Mouse (Mus musculus): ENCODE measurements around the gene Zfp787.

Zfp787 gene

DNA sequence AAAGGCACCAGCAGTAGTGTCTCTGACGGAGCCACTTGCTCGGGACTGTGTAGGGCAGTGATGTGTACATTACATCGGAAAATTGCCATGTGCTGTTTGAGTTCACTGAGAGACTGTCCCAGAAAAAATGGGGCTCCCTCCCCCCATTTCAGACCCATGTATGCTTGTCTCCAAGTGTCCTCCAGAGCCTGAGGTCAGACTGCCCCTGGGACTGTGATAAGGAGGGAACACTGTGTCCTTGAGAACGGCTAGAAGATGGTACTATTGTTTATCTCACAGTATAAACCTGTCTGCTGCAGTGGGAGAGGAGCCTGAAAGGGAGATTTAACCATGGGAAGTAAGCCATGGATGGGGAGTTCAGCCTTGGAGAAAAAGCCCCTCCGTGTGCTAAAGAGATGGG is 8.9 kb upstream of the Zfp787 start:
- no peak for DNase-seq (ENCODE audit: low read depth, low spot score)

DNA sequence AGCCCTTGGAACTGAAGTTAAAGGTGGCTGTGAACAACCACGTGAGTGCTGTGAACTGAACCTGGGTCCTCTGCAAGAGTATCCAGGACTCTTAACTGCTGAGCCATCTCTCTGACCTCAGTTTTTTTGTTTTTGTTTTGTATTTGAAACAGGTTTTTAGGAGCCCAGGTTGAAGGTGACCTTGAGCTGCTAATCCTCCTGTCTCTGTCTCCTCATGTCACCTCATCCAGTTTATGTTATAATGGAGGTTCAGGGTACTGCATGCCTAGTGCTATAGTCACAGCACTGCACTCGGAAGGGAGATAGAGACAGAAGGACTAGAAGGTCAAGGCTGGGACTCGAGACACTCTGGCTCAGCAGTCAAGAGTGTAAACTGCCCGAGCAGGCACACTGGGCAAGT is 6.4 kb upstream of the Zfp787 start:
- no peak for DNase-seq (ENCODE audit: low read depth, low spot score)

DNA sequence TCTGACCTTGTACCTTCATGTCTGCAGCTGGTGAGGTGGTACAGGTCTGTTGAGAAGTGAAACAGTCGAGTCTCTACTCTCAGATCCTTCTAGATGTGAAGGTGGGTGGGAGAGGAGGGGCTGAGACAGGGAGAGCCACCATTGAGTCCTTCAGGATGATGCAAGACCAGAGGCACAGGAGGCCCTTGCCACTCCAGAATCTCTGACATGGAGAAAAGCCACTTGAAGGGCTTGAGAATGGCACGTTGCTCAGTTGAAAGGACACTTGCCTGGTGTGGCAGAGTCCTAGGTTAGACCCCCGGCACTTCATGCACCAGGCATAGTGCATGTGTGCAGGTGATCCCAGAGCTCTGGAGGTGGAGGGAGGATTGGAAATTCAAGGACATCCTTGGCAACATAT is 5.7 kb upstream of the Zfp787 start:
- DNase-seq (ENCODE audit: low read depth, low spot score): no peak

GRCm38 (mm10) chr7:6159604-6160003 is 3.8 kb upstream of the Zfp787 start:
- no peak for DNase-seq (ENCODE audit: low read depth, low spot score)

- DNase-seq (ENCODE audit: low read depth, low spot score): no peak
Measured at GRCm38 (mm10) chr7:6157479-6157878, 1.7 kb upstream of the Zfp787 start.

DNA sequence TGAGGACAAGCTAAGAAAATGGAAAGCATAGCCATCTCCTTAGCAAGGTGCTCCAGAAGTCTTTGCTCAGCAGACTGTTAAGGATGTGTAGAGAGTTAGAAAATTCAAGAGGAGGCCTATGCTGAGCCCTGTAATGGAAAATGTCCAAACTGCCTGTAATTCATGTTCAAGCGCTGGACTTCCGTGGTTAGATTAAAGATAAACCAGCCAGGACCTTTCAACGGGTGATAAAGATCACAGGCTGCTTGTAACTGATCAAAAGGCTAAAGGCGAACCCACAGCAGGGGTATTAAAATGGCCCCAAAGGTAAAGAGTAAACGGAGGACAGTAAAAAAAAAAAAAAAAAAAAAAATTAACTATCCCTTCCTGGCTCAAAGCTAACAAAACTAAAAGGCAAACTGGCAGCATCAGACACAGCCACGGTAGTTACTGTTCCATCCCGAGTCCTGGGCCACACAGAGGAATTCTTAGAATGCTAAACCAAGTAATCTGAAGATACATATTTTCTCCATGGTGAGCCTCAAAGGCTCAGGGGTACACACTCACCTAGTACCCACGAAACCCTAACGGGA is 1.2 kb upstream of the Zfp787 start:
- no peak for DNase-seq (ENCODE audit: low read depth, low spot score)

DNA sequence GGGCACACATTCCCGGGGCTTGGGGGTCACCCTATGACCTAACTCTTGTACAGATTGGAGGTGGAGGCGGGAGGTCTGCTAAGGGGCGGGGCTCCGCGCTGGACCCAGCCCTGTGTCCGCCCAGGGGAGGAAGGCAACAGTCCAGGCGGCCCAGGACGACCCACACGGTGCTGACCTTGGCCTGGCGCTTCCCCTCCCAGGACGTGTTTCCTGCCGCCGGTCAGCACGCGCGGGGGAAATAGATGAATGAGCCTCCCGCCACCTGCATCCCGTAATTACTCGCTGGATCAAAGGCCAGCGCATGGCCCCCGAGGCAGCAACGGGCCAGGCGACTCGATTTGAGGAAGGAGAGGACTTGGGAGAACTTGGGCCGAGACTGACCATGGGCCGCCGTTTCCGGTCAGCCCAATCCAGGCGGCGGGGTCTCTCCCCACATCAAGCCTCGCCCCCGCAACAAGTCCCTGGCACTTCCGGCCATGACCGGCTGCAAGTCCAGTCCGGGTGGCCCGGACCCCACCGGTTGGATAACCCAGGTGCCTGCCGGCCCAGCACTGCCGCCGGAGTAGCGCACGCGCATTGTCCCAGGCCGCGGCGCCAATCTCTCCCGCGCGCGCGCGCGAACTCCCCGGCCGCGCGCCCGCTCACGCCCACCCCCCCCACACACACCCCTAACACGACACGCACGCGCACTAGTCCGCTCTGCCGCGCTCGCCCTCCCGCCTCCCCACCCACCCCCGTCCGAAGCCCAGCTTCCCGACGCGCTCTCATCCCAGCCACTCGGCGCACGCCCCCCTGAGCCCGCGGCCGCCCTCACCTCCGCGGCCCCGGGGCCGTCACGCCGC is 545 bp downstream of the Zfp787 start:
- peak; percentile 94 for DNase-seq (ENCODE audit: low read depth, low spot score)

DNA sequence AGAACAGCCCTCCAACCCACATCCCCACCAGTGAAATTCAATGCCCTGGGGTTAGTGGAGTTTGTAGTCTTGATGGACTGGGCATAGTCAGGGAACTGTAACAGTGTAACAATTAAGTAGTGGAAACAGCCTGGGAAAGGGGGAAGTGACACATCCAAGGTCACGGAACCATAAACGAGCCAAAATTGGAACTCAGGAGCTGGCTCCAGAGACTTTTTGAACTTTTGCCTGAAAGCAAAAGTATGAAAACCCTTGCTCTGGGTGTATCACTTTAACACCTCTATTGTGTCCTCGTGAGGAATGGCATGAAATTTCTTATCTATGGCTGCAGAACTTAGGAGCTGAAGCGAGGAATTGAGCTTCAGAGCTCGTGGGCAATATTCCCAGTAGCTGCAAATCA is 1.6 kb downstream of the Zfp787 start:
- no peak for DNase-seq (ENCODE audit: low read depth, low spot score)

- DNase-seq (ENCODE audit: low read depth, low spot score): no peak
Measured at GRCm38 (mm10) chr7:6153131-6153530, 2.7 kb downstream of the Zfp787 start.

DNA sequence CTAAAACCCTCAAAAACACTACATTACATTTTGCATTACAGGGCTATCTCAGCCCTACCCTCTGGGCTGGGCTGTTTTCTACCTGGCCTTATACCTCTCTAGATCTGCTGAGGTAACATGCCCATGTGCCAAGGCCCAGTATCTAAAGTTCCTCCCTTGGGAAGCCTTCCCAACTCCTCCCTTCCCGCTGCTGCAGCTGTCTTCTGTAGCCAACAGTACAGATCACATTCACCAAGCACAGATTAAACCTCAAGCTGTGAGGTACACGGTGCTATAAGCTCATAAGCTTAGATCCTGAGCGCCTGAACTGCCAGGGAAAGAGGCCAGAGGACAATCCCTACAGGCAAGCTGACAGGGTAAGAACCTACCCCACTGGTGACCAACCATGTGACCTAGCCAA is 3.8 kb downstream of the Zfp787 start:
- no peak for DNase-seq (ENCODE audit: low read depth, low spot score)

DNA sequence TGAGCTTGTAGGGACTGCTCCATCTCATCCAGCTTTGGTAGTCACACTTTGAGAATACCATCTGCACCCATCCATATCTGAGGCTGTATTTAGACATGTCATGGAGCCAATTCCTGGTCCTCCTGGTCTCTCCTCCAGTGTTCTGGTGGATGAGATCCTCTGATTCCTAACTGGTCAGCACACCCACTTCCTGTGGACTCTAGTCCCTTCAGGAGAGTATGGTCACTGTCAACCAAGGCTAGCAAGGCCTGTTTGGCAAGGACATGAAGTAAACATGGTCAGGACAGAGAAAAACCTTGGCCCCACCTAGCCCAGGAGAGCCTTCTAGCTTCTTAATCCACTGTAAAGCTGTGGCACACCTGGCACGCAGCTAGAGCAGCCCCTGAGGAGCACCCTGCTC is 4.5 kb downstream of the Zfp787 start:
- no peak for DNase-seq (ENCODE audit: low read depth, low spot score)

GRCm38 (mm10) chr7:6147688-6148087 is 8.1 kb downstream of the Zfp787 start:
- DNase-seq (ENCODE audit: low read depth, low spot score): no peak

GRCm38 (mm10) chr7:6146982-6147325 is 8.8 kb downstream of the Zfp787 start:
- DNase-seq (ENCODE audit: low read depth, low spot score): no peak

DNA sequence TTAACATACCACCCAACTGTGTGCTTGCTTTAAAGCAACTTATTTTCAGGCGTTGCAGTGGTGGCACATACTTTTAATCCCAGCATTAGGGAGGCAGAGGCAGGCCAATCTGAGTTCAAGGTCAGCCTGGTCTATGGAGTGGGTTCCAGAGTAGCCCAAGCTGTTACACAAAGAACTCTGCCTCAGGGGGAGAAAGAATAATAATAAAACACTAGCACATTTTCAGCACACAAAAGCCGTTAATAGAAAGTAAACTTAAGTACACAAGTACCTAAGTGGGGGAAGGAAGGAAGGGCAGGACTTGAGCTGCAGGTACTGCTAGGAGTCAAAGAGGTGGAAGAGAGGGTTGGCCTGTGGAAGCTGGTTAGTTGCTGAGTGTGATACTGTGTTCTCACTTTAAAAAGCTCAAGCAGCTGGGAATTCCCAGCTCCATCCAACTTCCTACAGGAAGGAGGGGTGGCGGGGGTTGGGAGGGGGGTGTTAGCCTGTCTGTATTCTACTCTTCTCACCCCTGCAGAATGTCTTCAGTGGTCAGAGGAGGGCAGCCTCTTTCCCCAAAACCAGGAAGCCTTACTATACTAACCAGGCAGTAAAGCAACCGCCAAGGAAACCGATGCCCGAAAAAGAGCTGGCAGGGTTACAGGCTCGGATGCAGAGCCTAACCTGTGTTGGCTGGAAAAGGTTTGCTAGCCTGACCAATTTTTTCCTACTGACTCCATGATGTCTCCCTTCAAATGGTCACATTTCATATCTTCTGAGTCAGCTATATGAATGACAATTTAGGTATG is 9.4 kb downstream of the Zfp787 start:
- no peak for DNase-seq (ENCODE audit: low read depth, low spot score)

DNA sequence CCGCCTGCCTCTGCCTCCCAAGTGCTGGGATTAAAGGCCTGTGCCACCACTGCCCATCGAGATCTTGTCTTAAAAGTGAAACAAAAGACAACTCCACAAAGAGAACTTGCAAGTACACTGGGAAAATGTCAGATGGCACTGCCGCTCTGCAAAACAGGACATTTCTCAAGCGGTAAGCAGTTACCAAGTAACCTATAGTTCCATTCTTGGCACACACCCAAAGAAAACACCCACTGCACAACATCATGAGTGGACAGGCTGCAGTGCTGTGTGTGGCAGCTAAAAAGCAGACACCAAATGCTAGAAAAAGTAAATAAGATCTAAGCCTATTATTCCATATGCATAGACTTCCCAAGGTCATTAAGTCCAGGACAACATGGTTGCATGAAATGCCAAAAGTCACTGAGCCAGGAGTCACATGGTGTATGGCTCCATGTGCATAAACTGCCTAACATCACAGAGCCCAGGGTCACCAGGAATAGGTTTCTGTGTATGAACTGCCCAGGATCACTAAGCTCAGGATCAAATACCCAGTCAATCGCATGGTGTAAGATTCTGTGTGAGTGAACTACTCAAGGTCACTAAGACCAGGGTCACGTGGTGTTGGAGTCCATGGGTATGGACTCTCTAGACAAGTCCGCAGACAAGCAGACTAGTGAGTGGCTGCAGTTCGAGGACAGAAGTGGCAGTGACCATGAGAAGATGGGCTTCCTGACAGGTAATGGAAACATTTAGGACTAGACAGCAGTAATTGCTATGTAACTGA is 10.2 kb downstream of the Zfp787 start:
- no peak for DNase-seq (ENCODE audit: low read depth, low spot score)

GRCm38 (mm10) chr7:6143991-6144531 is 11.7 kb downstream of the Zfp787 start:
- DNase-seq (ENCODE audit: low read depth, low spot score): no peak

DNA sequence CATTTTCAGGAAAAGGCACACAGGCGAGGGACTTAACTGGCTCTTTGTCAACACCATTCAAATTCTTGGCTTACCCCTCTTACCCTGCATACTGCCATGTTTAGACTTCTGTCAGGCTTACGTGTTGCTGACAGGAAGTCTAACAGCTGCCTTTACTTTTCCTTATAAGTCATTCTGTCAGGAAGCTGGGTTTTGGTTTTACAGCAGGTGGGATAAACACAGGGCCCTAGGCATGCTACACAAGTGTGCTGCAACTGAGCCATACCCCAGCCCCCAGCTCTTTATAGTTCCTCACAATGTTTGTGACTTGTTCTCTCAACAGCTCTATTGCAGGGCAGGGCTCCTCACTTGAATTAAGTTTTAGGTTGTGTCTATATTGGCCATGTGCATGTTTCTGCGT is 16.5 kb downstream of the Zfp787 start:
- DNase-seq (ENCODE audit: low read depth, low spot score): no peak

DNA sequence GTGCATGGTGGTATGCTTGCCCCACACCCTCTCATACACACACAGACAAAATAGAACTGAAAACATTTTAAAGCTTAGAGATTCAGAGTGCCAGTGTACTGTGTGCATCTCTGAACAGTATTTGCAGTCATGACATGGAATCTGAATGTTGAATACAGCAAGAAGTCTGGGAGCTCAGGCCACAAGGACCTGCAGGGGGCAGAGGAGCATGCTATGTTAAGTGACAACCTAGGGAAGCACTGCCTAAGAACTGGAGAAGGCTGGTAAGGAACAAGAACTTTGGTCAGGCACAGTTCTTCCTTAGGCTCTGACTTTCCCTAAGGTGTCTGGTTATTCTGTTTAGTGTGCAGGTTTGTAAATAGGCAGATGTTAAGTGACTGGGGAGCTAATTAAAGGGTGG is 19.3 kb downstream of the Zfp787 start:
- DNase-seq (ENCODE audit: low read depth, low spot score): no peak

DNA sequence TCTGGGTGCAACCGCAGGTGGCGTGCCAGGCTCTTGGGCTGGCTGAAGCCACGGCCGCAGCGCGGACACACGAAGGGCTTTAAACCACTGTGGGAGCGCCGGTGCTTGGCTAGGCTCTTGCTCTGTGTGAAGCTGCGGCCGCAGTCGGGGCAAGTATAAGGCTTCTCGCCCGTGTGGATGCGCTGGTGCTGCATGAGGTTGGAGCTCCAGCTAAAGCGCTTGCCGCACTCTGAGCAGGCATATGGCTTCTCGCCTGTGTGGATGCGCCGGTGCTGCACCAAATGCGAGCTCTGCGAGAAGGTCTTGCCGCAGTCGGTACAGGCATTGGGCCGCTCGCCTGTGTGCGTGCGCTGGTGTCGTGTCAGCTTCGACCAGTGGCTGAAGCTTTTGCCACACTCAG is 23.2 kb downstream of the Zfp787 start:
- DNase-seq (ENCODE audit: low read depth, low spot score): no peak

GRCm38 (mm10) chr7:6130346-6130745 is 25.5 kb downstream of the Zfp787 start:
- DNase-seq (ENCODE audit: low read depth, low spot score): no peak

DNA sequence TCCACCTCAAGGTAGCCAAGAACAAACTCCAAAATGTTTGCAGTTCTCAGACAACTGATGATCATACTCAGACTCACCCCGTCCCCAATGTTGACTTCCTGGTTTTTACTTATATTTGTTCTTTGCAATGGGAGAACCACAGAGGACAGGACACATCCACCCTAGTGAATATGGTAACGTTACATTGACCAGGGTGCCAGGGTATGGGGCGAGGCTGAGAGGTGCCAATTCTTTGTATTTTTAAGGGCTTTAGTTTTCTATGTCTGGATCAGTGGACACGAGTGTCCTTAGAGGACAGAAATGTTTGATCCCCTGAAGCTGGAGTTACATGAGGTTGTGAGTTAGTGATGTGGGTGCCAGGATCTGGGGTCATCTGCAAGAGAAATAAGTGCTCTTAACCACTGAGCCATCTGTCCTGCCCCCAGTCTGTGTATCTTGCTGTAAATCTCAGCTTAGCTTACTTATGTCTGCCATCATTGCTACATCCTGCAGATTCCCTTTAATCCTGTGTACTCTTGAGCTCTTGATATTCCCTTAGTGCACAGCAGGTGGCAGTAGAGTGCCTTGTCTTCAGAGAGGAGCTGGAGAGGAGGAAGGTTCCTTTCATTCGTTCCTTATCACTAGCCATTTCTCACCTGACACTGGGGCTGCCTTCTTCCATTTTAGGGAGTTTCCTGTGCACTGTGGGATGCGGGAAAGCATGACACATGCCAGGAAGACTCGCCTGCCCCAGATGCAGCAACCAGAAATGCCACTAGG is 28.9 kb downstream of the Zfp787 start:
- peak; percentile 79 for DNase-seq (ENCODE audit: low read depth, low spot score)

All from A20 (cell line).